Mouse (Mus musculus): Measurements from ENCODE around the gene Chpf. TPM values are rescaled to one million over a fixed set of nuclear protein-coding genes. Genes with fewer than 3 reads are reported as not detected.

Chpf gene
- polyA plus RNA-seq, 1 experiment from 2014 or later: 38.4 TPM

GRCm38 (mm10) chr1:75487405-75488161, 8.5 kb upstream of the Chpf start:
- peaks cover 15% of the 10 kb centered on the region for H3K27me3 ChIP-seq (ENCODE audit: control insufficient read depth, insufficient read depth, low read length)
- whole genome bisulfite sequencing: under 1% methylated on average over 62 of the region's 62 CpGs
- H3K9ac ChIP-seq (replicated peaks; ENCODE audit: low read depth, low read length): no peak overlapping the region
- H3K4me1 ChIP-seq (ENCODE audit: control insufficient read depth, insufficient read depth, low read length): peaks cover 4% of the 10 kb centered on the region; the same call in 1 of the 2 replicates
- peak overlapping the region; percentile 46 for H3K4me3 ChIP-seq (ENCODE audit: low read depth, low read length)
- no peak overlapping the region for H3K27ac ChIP-seq (ENCODE audit: low read length)
- H3K4me2 ChIP-seq (replicated peaks; ENCODE audit: low read depth, low read length): peak overlapping the region; percentile 82
- H3K36me3 ChIP-seq (ENCODE audit: control insufficient read depth, insufficient read depth, low read length): peaks cover 23% of the 10 kb centered on the region; the same call in 1 of the 2 replicates
- H3K9me3 ChIP-seq (ENCODE audit: control insufficient read depth, low read depth, low read length): no peaks in the 10 kb centered on the region
- ATAC-seq (ENCODE audit: insufficient number of reproducible peaks, insufficient read depth, low FRiP score, low read depth): peak; percentile 66

GRCm38 (mm10) chr1:75487040-75487404, 7.9 kb upstream of the Chpf start:
- 2% methylated on average over 13 of the region's 13 CpGs for WGBS
- Histone ChIP-seq H3K27ac (ENCODE audit: low read length) (no peak overlapping the region), H3K27me3 (ENCODE audit: control insufficient read depth, insufficient read depth, low read length) (peaks cover 15% of the 10 kb centered on the region), H3K36me3 (ENCODE audit: control insufficient read depth, insufficient read depth, low read length) (peaks cover 17% of the 10 kb centered on the region; the same call in 1 of the 2 replicates), H3K4me1 (ENCODE audit: control insufficient read depth, insufficient read depth, low read length) (peaks cover 4% of the 10 kb centered on the region; the same call in 1 of the 2 replicates), H3K4me2 (replicated peaks; ENCODE audit: low read depth, low read length) (peak overlapping the region; percentile 82), H3K9ac (replicated peaks; ENCODE audit: low read depth, low read length) (no peak overlapping the region), H3K9me3 (ENCODE audit: control insufficient read depth, low read depth, low read length) (no peaks in the 10 kb centered on the region), H3K4me3 (ENCODE audit: low read depth, low read length) (peak overlapping the region; percentile 46)
- no peak; the same call in 1 of the 2 replicates for ATAC-seq (ENCODE audit: insufficient number of reproducible peaks, insufficient read depth, low FRiP score, low read depth)

DNA sequence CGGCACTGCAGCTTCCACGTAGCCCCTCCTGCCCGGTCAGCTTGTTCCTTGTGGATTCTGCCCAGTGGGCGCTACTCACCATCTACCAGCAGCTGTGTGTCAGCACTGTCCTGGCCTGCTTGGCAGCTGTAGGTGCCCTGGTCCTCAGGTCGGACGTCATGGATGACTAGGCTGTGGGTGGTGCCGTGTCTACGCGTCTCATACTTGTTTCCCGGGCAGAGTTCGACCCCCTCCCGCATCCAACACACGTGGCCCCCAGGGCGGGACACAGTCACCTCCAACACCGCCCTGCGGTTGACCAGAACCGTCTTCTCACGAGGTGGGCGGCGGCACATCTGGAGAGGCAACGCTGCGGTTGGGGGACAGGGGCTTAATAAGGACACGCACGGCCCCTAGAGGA, 7.5 kb upstream of the Chpf start:
- Histone ChIP-seq H3K4me3 (ENCODE audit: low read depth, low read length) (no peak overlapping the region), H3K9me3 (ENCODE audit: control insufficient read depth, low read depth, low read length) (no peaks in the 10 kb centered on the region), H3K27me3 (ENCODE audit: control insufficient read depth, insufficient read depth, low read length) (peaks cover 15% of the 10 kb centered on the region), H3K27ac (ENCODE audit: low read length) (no peak overlapping the region), H3K36me3 (ENCODE audit: control insufficient read depth, insufficient read depth, low read length) (peaks cover 12% of the 10 kb centered on the region; the same call in 1 of the 2 replicates), H3K4me1 (ENCODE audit: control insufficient read depth, insufficient read depth, low read length) (peaks cover 4% of the 10 kb centered on the region; the same call in 1 of the 2 replicates), H3K9ac (replicated peaks; ENCODE audit: low read depth, low read length) (no peak overlapping the region), H3K4me2 (replicated peaks; ENCODE audit: low read depth, low read length) (peak overlapping the region; percentile 82; the same call in 1 of the 2 replicates)
- 11% methylated on average over 24 of the region's 24 CpGs for WGBS
- no peak for ATAC-seq (ENCODE audit: insufficient number of reproducible peaks, insufficient read depth, low FRiP score, low read depth)

DNA sequence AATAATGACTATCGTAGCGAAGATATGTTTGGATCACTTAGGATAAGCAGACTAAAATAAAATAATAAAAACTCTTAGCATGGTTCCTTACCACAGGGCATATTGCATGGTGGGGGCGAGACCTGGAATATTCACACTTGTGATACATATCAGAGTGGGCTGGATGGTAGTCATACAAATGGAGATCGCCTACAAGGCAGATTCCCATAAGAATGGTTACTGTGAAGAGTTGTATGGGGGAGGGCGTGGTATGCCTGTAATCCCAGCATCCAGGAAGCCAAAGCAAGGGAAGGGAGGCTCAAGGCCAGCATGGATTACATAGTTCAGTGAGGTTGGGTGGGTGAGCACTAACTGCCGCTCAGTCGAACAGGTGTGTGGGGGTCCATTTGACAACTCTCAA, 1.6 kb upstream of the Chpf start:
- no peak for ATAC-seq (ENCODE audit: insufficient number of reproducible peaks, insufficient read depth, low FRiP score, low read depth)
- 86% methylated on average over 7 of the region's 7 CpGs for WGBS
- peaks cover 7% of the 10 kb centered on the region; the same call in 1 of the 2 replicates for H3K27me3 ChIP-seq (ENCODE audit: control insufficient read depth, insufficient read depth, low read length)

GRCm38 (mm10) chr1:75480036-75480435, 929 bp upstream of the Chpf start:
- Histone ChIP-seq H3K4me1 (ENCODE audit: control insufficient read depth, insufficient read depth, low read length) (peaks cover 16% of the 10 kb centered on the region), H3K36me3 (ENCODE audit: control insufficient read depth, insufficient read depth, low read length) (peaks cover 17% of the 10 kb centered on the region), H3K4me3 (ENCODE audit: low read depth, low read length) (peak overlapping the region; percentile 77), H3K9ac (replicated peaks; ENCODE audit: low read depth, low read length) (no peak overlapping the region), H3K27me3 (ENCODE audit: control insufficient read depth, insufficient read depth, low read length) (0 out of 2 replicates have a peak, but pooled peaks cover 3% of the 10 kb centered on the region), H3K27ac (ENCODE audit: low read length) (no peak overlapping the region), H3K4me2 (replicated peaks; ENCODE audit: low read depth, low read length) (peak overlapping the region; percentile 62), H3K9me3 (ENCODE audit: control insufficient read depth, low read depth, low read length) (no peaks in the 10 kb centered on the region)
- no peak for ATAC-seq (ENCODE audit: insufficient number of reproducible peaks, insufficient read depth, low FRiP score, low read depth)
- WGBS: 24% methylated on average over 13 of the region's 13 CpGs

More for the DNA sequence above, 1.6 kb upstream of the Chpf start:
- no peak overlapping the region for H3K27ac ChIP-seq (ENCODE audit: low read length)
- H3K9ac ChIP-seq (replicated peaks; ENCODE audit: low read depth, low read length): no peak overlapping the region
- no peaks in the 10 kb centered on the region for H3K9me3 ChIP-seq (ENCODE audit: control insufficient read depth, low read depth, low read length)
- H3K4me1 ChIP-seq (ENCODE audit: control insufficient read depth, insufficient read depth, low read length): peaks cover 16% of the 10 kb centered on the region
- no peak overlapping the region for H3K4me3 ChIP-seq (ENCODE audit: low read depth, low read length)
- no peak overlapping the region for H3K4me2 ChIP-seq (replicated peaks; ENCODE audit: low read depth, low read length)
- peaks cover 10% of the 10 kb centered on the region; the same call in 1 of the 2 replicates for H3K36me3 ChIP-seq (ENCODE audit: control insufficient read depth, insufficient read depth, low read length)

GRCm38 (mm10) chr1:75479635-75479989, 505 bp upstream of the Chpf start:
- ATAC-seq (ENCODE audit: insufficient number of reproducible peaks, insufficient read depth, low FRiP score, low read depth): peak; percentile 24
- no peak overlapping the region for H3K9ac ChIP-seq (replicated peaks; ENCODE audit: low read depth, low read length)
- peaks cover 21% of the 10 kb centered on the region for H3K36me3 ChIP-seq (ENCODE audit: control insufficient read depth, insufficient read depth, low read length)
- 1% methylated on average over 21 of the region's 24 CpGs for WGBS
- 0 out of 2 replicates have a peak, but pooled peaks cover 3% of the 10 kb centered on the region for H3K27me3 ChIP-seq (ENCODE audit: control insufficient read depth, insufficient read depth, low read length)
- peaks cover 16% of the 10 kb centered on the region for H3K4me1 ChIP-seq (ENCODE audit: control insufficient read depth, insufficient read depth, low read length)
- peak overlapping the region; percentile 77 for H3K4me3 ChIP-seq (ENCODE audit: low read depth, low read length)
- no peak overlapping the region for H3K27ac ChIP-seq (ENCODE audit: low read length)
- no peaks in the 10 kb centered on the region for H3K9me3 ChIP-seq (ENCODE audit: control insufficient read depth, low read depth, low read length)
- H3K4me2 ChIP-seq (replicated peaks; ENCODE audit: low read depth, low read length): peak overlapping the region; percentile 62

GRCm38 (mm10) chr1:75478497-75478896, 610 bp downstream of the Chpf start:
- H3K27ac ChIP-seq (ENCODE audit: low read length): peak overlapping the region; percentile 63; the same call in 1 of the 2 replicates
- H3K9me3 ChIP-seq (ENCODE audit: control insufficient read depth, low read depth, low read length): no peaks in the 10 kb centered on the region
- H3K27me3 ChIP-seq (ENCODE audit: control insufficient read depth, insufficient read depth, low read length): no peaks in the 10 kb centered on the region
- H3K4me3 ChIP-seq (ENCODE audit: low read depth, low read length): peak overlapping the region; percentile 77
- WGBS: under 1% methylated on average over 24 of the region's 25 CpGs
- peak overlapping the region; percentile 62 for H3K4me2 ChIP-seq (replicated peaks; ENCODE audit: low read depth, low read length)
- peak overlapping the region; percentile 55; the same call in 1 of the 2 replicates for H3K9ac ChIP-seq (replicated peaks; ENCODE audit: low read depth, low read length)
- no peak; the same call in 1 of the 2 replicates for ATAC-seq (ENCODE audit: insufficient number of reproducible peaks, insufficient read depth, low FRiP score, low read depth)
- peaks cover 16% of the 10 kb centered on the region for H3K4me1 ChIP-seq (ENCODE audit: control insufficient read depth, insufficient read depth, low read length)
- H3K36me3 ChIP-seq (ENCODE audit: control insufficient read depth, insufficient read depth, low read length): peaks cover 25% of the 10 kb centered on the region

DNA sequence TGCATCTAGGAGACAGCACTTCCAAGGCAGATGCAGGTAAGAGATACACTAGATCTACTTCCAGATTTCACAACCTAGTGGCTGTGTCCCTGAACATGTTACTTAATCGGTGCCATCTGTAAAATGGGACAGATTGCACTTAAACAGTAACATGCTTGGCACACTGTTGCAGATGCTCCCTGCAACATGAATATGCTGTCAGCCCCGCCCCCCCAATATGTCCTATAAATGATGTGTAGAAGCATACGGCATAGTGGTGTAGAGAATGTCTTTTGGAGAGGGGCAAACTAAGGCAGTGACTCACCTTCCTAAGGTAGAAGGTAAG, 1.2 kb downstream of the Chpf start:
- WGBS: 47% methylated on average over 3 of the region's 3 CpGs
- Histone ChIP-seq H3K36me3 (ENCODE audit: control insufficient read depth, insufficient read depth, low read length) (peaks cover 25% of the 10 kb centered on the region), H3K27me3 (ENCODE audit: control insufficient read depth, insufficient read depth, low read length) (no peaks in the 10 kb centered on the region), H3K4me3 (ENCODE audit: low read depth, low read length) (peak overlapping the region; percentile 77), H3K4me1 (ENCODE audit: control insufficient read depth, insufficient read depth, low read length) (peaks cover 16% of the 10 kb centered on the region), H3K9me3 (ENCODE audit: control insufficient read depth, low read depth, low read length) (no peaks in the 10 kb centered on the region), H3K27ac (ENCODE audit: low read length) (no peak overlapping the region), H3K4me2 (replicated peaks; ENCODE audit: low read depth, low read length) (peak overlapping the region; percentile 62), H3K9ac (replicated peaks; ENCODE audit: low read depth, low read length) (no peak overlapping the region)
- no peak for ATAC-seq (ENCODE audit: insufficient number of reproducible peaks, insufficient read depth, low FRiP score, low read depth)

Data from stomach, embryonic 14.5 days (tissue).